Mouse (Mus musculus) neural tube, embryonic 10.5 days (tissue): ENCODE data around the gene Itgb3.
"Not testable (repeated sequence)": the region's sequence is repeated elsewhere in the genome, so short reads cannot be mapped to it uniquely, and the experiment has no call there.

Experiments used
- DNase-seq: peaks from one replicate; pipeline ENCODE4 v3.0.0-alpha.2; 2017; ENCODE audit warnings: low spot score; ENCODE audit errors: extremely low spot score

Itgb3 gene

DNA sequence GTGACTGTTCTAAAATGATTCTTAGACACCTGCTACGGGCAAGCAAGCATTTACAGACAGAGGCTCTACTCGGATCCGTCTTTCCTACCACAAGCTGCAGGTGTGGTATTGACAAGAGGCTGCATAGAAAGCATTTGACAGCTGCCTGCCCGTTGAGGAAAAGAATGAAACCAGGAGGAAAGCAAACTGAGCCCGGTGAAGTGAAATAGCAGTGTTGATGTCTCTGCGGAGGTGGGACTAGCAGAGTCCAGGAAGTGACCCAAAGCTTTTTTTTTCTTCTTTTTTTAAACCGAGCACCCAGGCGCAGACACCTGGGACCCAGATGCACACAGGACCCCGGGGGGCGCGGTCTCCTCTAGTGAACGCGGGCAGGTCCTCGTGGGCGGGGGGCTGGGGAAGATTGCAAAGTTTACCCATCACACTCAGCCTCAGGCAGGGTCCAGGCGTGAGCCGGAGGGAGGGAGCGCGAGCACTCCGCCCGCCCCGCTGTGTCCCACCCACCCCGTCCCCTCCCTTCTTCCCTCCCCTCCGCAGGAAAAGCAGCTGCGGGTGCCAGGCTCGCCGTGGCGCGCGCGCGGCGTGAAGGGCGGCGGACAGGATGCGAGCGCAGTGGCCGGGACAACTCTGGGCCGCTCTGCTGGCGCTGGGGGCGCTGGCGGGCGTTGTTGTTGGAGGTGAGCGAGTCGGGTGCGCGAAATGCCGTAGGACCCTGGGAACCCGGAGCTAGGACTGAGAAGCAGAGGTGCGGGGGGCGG lies at the start of gene Itgb3:
Gene Itgb3 (plus strand): TSS at position 510 of the 755 bp plus-strand sequence.
- peak; percentile 83 for DNase-seq

DNA sequence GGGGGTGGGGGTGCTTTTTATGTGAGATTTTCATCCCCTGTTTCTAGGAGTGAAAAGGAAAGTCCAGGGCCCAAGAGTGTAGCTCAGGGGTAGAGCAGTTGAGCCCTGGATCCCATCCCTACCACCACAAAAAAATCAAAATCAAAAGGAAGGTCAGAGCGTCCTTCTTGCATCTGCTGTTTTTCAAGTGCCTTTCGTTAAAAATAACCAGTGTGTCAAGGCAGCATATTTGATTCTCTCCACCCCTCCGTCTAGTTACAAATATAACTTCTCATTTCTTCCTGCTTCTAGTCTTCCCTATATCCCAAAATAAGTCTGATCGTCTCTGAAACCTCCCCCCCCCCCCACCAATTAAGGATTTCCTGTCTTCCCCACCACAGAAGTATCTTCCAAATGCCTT lies 49.7 kb upstream of the Itgb3 start:
- DNase-seq = no peak

DNA sequence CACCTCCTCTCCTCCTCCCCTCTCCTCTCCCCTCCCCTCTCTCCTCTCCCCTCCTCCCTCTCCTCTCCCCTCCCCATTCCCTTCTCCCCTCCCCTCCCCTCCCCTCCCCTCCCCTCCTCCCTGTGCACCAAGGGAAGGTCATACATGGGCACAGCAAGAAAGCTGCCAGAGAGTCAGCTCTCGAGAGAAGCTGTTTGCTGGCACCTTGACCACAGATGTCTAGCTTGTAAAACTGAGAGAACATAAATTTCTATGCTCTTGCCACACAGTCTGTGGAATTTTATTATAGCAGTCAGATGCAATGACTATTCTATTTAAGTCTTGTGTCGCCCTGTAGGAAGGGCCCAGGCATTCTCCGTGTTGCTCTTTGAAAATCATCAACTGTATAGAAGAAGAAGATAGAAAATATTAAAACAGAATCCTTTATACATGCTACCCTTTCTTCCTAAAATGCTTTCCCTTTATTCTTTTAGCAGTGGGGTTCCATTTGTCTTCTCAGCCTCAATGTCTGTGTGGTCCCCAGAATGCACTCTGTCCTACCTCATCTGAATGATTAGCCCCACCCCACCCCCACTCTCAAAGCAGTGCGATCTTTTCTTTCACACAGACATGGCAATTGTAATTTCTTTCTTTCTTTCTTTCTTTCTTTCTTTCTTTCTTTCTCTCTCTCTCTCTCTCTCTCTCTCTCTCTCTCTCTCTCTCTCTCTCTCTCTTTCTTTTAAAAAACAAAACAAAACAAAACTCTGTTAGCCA lies 49.0 kb upstream of the Itgb3 start:
- DNase-seq = no peak

DNA sequence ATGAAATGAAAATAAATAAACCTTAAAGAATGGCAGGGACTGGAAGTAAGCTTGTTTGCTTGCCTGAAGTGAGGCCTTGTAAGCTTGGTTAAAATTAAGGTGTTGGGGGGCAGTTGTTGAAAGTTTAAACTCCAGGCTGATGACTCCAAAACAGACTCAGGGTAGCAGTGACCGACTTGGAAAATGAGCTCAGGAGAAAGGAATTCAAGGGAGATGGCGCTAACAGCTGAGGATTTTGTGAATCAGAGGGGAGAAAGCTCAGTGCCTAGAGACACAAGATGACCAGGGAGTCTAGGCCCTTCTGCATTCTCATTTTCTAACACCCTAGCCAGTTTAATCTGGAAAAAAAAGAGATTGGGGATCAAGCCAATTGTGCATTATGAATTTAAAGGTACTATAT lies 46.8 kb upstream of the Itgb3 start:
- no peak for DNase-seq

DNA sequence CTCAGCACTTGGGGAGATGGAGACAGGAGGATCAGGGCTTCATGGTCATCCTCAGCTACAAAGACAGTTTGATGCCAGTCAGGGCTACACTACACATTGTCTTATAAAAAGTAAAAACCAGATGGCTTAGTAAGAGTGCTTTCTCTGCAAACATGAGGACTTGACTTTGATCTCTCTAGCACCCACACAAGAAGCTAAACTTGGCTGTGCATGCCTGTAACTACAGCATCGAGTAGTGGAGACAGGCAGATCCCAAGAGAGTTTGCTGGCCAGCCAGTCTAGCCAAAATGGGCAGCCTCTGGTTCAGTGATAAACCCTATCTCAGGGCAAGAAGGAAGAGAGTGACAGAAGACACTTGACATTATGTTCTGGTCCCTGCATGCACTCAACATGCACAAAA lies 44.3 kb upstream of the Itgb3 start:
- no peak for DNase-seq

DNA sequence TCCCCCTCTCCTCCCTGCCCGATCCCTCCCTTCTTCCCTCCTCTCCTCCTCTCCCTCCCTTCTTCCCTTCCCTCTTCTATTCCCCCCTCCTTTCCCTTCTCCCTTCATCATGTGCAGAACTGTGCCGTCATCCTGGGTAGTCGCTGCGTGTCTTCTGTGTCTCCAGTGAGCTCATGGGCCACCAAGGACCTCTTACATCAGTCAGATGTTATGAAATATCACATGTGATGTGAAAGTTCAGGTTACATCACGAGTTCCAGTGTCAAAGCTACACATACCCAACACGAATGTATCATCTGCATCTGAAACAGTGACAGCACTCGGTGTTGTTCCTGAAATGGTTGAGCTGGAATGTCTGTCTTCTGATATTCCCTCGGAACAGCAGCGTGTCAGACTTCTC lies 42.6 kb upstream of the Itgb3 start:
- no peak for DNase-seq

DNA sequence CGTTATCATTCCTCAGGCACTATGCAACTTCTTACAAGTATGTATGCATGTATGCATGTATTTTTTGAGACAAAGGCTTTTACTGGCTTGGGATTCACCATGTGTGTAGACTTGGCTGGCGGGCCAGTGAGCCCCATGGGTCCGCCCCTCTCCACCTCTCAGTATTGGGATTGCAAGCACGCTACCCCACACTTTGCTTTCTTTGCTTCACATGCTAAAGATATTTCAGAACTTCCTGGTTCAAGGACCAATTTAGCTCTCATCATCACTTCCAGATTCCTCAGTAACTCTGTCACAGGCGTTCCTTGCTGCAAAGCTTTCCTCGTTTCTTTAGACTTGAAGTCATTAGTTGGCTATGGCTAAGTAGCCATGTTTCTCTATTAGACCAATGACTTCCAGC lies 41.7 kb upstream of the Itgb3 start:
- DNase-seq = no peak

DNA sequence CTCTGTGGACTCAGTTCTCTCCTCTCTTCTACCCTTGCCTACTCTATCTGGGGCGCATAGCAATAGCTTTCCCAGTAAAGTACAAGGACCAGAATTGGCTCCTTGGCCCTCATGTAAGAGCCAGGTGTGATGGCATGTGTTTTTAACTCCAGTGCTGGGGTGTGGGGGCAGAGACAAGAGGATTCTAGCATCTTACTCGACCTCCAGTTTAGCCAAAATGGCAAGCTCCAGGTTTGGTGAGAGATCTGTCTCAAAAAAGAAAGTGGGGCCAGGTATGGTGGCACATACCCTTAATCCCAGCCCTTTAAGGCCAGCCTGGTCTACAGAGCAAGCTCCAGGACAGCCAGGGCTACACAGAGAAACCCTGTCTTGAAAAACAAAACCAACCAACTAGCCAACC lies 41.0 kb upstream of the Itgb3 start:
- no peak for DNase-seq

- DNase-seq = no peak
These were observed 40.1 kb upstream of the Itgb3 start for GRCm38 (mm10) chr11:104567736-104568135.

DNA sequence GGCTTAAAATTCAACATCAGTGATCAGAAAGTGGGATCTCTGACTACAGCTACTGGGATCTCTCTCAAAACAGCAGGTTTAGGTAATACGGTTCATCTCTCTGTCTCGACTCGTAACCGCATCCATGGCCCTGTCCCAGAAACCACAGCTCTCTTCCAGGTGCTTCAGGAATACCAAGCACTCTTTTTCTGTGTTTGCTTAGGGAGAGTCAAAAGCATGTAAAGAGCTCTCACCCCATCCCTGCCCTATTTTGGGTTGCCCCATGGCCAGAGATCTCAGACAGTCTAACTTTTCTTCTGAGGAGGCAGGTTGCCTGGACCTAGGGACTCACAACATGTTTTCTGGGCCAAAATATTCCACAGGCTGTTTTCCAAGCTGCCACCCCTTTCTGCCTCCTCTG lies 39.5 kb upstream of the Itgb3 start:
- no peak for DNase-seq

GRCm38 (mm10) chr11:104570515-104570914 lies 37.3 kb upstream of the Itgb3 start:
- not testable (repeated sequence) for DNase-seq

DNA sequence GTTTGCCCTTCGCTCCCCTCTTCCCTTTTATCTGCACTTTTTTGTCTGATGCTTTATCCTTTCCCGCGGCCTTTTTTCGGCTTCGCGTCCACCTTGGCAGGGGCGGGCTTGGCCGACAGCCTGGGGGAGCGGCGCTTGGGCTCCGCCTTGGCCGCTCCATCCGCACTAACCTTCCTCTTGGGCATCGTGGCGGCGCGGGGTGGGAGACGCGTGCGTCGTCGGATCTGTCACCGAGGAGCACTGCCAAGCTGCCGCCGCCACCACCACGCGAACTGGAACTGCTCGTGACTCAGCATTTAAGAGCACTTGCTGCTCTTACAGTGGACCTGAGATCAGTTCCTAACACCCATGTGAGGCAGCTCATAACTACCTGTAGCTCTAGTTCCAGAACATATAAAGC lies 36.4 kb upstream of the Itgb3 start:
- DNase-seq = peak; percentile 54

GRCm38 (mm10) chr11:104572091-104572490 lies 35.7 kb upstream of the Itgb3 start:
- DNase-seq = no peak

DNA sequence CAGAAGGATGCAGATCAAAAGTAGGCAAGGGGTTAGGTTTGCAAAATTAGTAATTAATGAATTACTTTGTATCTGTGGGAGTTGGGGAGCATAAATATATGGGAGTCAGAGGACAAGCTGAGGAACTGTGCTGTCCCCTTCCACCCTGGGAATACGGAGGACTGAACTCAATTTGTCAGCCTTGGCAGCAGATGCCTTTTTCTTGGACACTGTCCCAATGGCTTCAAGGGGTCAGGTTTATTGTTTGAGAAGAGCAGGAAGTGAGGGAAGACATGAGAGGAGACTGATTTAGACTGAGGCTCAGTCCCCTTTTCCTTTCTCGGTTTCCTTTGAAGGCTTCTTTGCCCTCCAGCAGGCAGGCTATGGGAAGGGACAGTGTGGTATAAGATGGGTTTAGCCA lies 35.2 kb upstream of the Itgb3 start:
- DNase-seq = no peak

- DNase-seq = no peak
These were observed 30.8 kb upstream of the Itgb3 start for GRCm38 (mm10) chr11:104576772-104577612.

DNA sequence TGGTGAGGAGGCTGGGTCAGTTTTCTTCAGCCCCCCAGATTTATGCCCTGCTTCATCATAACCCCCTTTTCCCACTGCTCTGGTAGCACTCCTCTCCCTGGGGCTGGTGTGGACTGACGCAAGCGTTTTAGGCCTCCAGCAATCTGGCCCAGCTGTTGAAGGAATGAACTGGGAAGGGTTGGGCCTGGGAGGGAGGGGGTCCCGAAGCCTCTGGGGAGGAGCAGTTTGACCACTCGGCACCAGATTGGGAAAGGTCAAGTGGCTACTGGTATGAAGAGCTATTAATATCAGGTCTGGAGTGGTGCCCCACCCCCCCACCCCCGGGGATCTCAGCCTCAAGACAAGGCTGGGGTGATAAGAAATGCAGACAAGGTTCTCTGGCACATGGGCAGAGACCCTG lies 29.7 kb upstream of the Itgb3 start:
- DNase-seq = no peak

GRCm38 (mm10) chr11:104579084-104579483 lies 28.7 kb upstream of the Itgb3 start:
- no peak for DNase-seq

- DNase-seq = no peak
These were observed 28.2 kb upstream of the Itgb3 start for GRCm38 (mm10) chr11:104579575-104579974.

DNA sequence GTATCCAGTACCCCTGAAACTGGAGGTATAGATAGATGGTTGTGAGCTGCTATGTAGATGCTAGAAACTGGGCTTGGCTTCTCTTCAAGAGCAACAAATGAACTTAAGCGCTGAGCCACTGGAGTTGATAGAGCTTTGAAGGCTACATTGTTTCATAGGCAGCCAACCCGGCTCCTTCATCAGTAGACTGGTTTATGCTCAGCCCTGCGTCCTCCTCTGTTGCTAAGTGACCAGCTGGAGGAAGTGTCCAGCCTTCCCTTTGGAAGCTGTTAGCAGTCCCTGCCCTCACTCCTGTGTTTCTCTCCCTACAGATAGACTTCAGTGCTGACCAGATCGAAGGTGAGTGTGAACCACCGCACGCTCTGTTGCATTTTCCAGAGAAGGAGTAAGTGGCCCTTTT lies 27.7 kb upstream of the Itgb3 start:
- no peak for DNase-seq

DNA sequence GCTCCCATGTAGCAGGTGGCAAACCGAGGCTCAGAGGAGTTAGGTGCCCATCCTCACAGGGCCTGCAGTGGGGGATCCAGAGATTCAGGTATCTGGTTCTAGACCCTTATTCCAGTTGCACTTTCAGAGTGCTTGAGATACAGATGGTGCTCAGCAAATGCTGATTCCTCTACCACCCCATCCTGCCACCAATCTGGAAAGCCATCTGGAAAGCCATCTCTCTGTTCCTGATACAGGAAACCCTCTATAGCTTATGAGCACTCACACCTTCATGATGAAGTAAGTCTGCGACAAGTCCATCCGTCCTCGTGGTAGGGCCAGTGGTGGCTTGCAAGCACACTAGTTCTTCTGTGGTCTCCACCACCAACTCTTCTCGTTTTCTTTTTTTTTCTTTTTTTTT lies 27.2 kb upstream of the Itgb3 start:
- DNase-seq = no peak

- DNase-seq = no peak
These were observed 26.1 kb upstream of the Itgb3 start for GRCm38 (mm10) chr11:104581446-104582307.
